Mouse (Mus musculus): ENCODE data around the gene Rpap3. TPM values are rescaled to one million over a fixed set of nuclear protein-coding genes. Genes with fewer than 3 reads are reported as not detected.

The Rpap3 gene
- polyA plus RNA-seq, 1 experiment: 11.7 TPM

GRCm38 (mm10) chr15:97667437-97667836 is 38.2 kb downstream of the Rpap3 start:
- TF ChIP-seq MAX (IDR thresholded peaks at IDR 0.05; ENCODE audit: low read depth): no peak
- TF ChIP-seq CEBPB (IDR thresholded peaks at IDR 0.05; ENCODE audit: insufficient read depth, poor library complexity, severe bottlenecking): no peak
- no peak for TF ChIP-seq E2F4 (IDR thresholded peaks at IDR 0.05; ENCODE audit: insufficient read depth)
- no peak for TF ChIP-seq SRF (IDR thresholded peaks at IDR 0.05; ENCODE audit: control insufficient read depth, insufficient read length, low read depth)
- no peak for TF ChIP-seq USF1 (IDR thresholded peaks at IDR 0.05; ENCODE audit: low read depth)
- TF ChIP-seq MYOD1 (IDR thresholded peaks at IDR 0.05; ENCODE audit: control insufficient read depth in 1 of 3, insufficient read length in 2 of 3, low read depth in 2 of 3): no peak
- no peak for TF ChIP-seq POLR2AphosphoS2 (IDR thresholded peaks at IDR 0.05; ENCODE audit: insufficient read length, low read depth)
- TF ChIP-seq POLR2A (IDR thresholded peaks at IDR 0.05; ENCODE audit: insufficient read length, low read depth): no peak
- TF ChIP-seq REST (IDR thresholded peaks at IDR 0.05; ENCODE audit: insufficient read depth, insufficient read length): no peak
- no peak for TF ChIP-seq TCF12 (IDR thresholded peaks at IDR 0.05; ENCODE audit: insufficient read depth, poor library complexity, severe bottlenecking)
- TF ChIP-seq MYOG (IDR thresholded peaks at IDR 0.05; ENCODE audit: control insufficient read depth in 1 of 3, insufficient read depth in 1 of 3, insufficient read length in 2 of 3, low read depth in 2 of 3): no peak
- no peak for TF ChIP-seq TCF3 (IDR thresholded peaks at IDR 0.05; ENCODE audit: insufficient read length, low read depth)
- no peaks in the 10 kb centered on the region for H3K79me2 ChIP-seq (ENCODE audit: control insufficient read depth, insufficient read depth)
- peak overlapping the region; percentile 45 for H3K4me2 ChIP-seq (ENCODE audit: low read depth)
- H3K27me3 ChIP-seq (ENCODE audit: control insufficient read depth, insufficient read depth, insufficient read length): no peaks in the 10 kb centered on the region
- no peaks in the 10 kb centered on the region for H3K36me3 ChIP-seq (ENCODE audit: control insufficient read depth, insufficient read depth)
- H3K4me3 ChIP-seq: no peak overlapping the region
- H3ac ChIP-seq (ENCODE audit: control insufficient read depth, insufficient read length): no peak overlapping the region

- Histone ChIP-seq H3K4me3 (no peak overlapping the region), H3K4me2 (ENCODE audit: low read depth) (no peak overlapping the region), H3K36me3 (ENCODE audit: control insufficient read depth, insufficient read depth) (no peaks in the 10 kb centered on the region), H3K79me2 (ENCODE audit: control insufficient read depth, insufficient read depth) (no peaks in the 10 kb centered on the region), H3ac (ENCODE audit: control insufficient read depth, insufficient read length) (no peak overlapping the region), H3K27me3 (ENCODE audit: control insufficient read depth, insufficient read depth, insufficient read length) (no peaks in the 10 kb centered on the region)
- TF ChIP-seq CEBPB (IDR thresholded peaks at IDR 0.05; ENCODE audit: insufficient read depth, poor library complexity, severe bottlenecking): no peak
- TF ChIP-seq MYOD1 (IDR thresholded peaks at IDR 0.05; ENCODE audit: control insufficient read depth in 1 of 3, insufficient read length in 2 of 3, low read depth in 2 of 3): no peak
- TF ChIP-seq E2F4 (IDR thresholded peaks at IDR 0.05; ENCODE audit: insufficient read depth): no peak
- no peak for TF ChIP-seq USF1 (IDR thresholded peaks at IDR 0.05; ENCODE audit: low read depth)
- no peak for TF ChIP-seq TCF3 (IDR thresholded peaks at IDR 0.05; ENCODE audit: insufficient read length, low read depth)
- no peak for TF ChIP-seq SRF (IDR thresholded peaks at IDR 0.05; ENCODE audit: control insufficient read depth, insufficient read length, low read depth)
- TF ChIP-seq MAX (IDR thresholded peaks at IDR 0.05; ENCODE audit: low read depth): no peak
- TF ChIP-seq TCF12 (IDR thresholded peaks at IDR 0.05; ENCODE audit: insufficient read depth, poor library complexity, severe bottlenecking): no peak
- TF ChIP-seq POLR2A (IDR thresholded peaks at IDR 0.05; ENCODE audit: insufficient read length, low read depth): no peak
- TF ChIP-seq REST (IDR thresholded peaks at IDR 0.05; ENCODE audit: insufficient read depth, insufficient read length): no peak
- no peak for TF ChIP-seq MYOG (IDR thresholded peaks at IDR 0.05; ENCODE audit: control insufficient read depth in 1 of 3, insufficient read depth in 1 of 3, insufficient read length in 2 of 3, low read depth in 2 of 3)
- TF ChIP-seq POLR2AphosphoS2 (IDR thresholded peaks at IDR 0.05; ENCODE audit: insufficient read length, low read depth): no peak
Observed at GRCm38 (mm10) chr15:97666457-97666770, 39.2 kb downstream of the Rpap3 start.

GRCm38 (mm10) chr15:97665770-97666456 is 39.7 kb downstream of the Rpap3 start:
- Histone ChIP-seq H3K36me3 (ENCODE audit: control insufficient read depth, insufficient read depth) (no peaks in the 10 kb centered on the region), H3K4me3 (no peak overlapping the region), H3K79me2 (ENCODE audit: control insufficient read depth, insufficient read depth) (no peaks in the 10 kb centered on the region), H3K4me2 (ENCODE audit: low read depth) (no peak overlapping the region), H3K27me3 (ENCODE audit: control insufficient read depth, insufficient read depth, insufficient read length) (no peaks in the 10 kb centered on the region), H3ac (ENCODE audit: control insufficient read depth, insufficient read length) (no peak overlapping the region)
- TF ChIP-seq REST (IDR thresholded peaks at IDR 0.05; ENCODE audit: insufficient read depth, insufficient read length): no peak
- no peak for TF ChIP-seq CEBPB (IDR thresholded peaks at IDR 0.05; ENCODE audit: insufficient read depth, poor library complexity, severe bottlenecking)
- TF ChIP-seq E2F4 (IDR thresholded peaks at IDR 0.05; ENCODE audit: insufficient read depth): no peak
- no peak for TF ChIP-seq MAX (IDR thresholded peaks at IDR 0.05; ENCODE audit: low read depth)
- no peak for TF ChIP-seq USF1 (IDR thresholded peaks at IDR 0.05; ENCODE audit: low read depth)
- TF ChIP-seq SRF (IDR thresholded peaks at IDR 0.05; ENCODE audit: control insufficient read depth, insufficient read length, low read depth): no peak
- no peak for TF ChIP-seq POLR2AphosphoS2 (IDR thresholded peaks at IDR 0.05; ENCODE audit: insufficient read length, low read depth)
- TF ChIP-seq TCF3 (IDR thresholded peaks at IDR 0.05; ENCODE audit: insufficient read length, low read depth): no peak
- no peak for TF ChIP-seq TCF12 (IDR thresholded peaks at IDR 0.05; ENCODE audit: insufficient read depth, poor library complexity, severe bottlenecking)
- no peak for TF ChIP-seq MYOG (IDR thresholded peaks at IDR 0.05; ENCODE audit: control insufficient read depth in 1 of 3, insufficient read depth in 1 of 3, insufficient read length in 2 of 3, low read depth in 2 of 3)
- no peak for TF ChIP-seq MYOD1 (IDR thresholded peaks at IDR 0.05; ENCODE audit: control insufficient read depth in 1 of 3, insufficient read length in 2 of 3, low read depth in 2 of 3)
- no peak for TF ChIP-seq POLR2A (IDR thresholded peaks at IDR 0.05; ENCODE audit: insufficient read length, low read depth)

GRCm38 (mm10) chr15:97664981-97665668 is 40.5 kb downstream of the Rpap3 start:
- TF ChIP-seq REST (IDR thresholded peaks at IDR 0.05; ENCODE audit: insufficient read depth, insufficient read length) (no peak), TCF12 (IDR thresholded peaks at IDR 0.05; ENCODE audit: insufficient read depth, poor library complexity, severe bottlenecking) (no peak), MYOD1 (IDR thresholded peaks at IDR 0.05; ENCODE audit: control insufficient read depth in 1 of 3, insufficient read length in 2 of 3, low read depth in 2 of 3) (no peak), TCF3 (IDR thresholded peaks at IDR 0.05; ENCODE audit: insufficient read length, low read depth) (no peak), USF1 (IDR thresholded peaks at IDR 0.05; ENCODE audit: low read depth) (no peak), POLR2A (IDR thresholded peaks at IDR 0.05; ENCODE audit: insufficient read length, low read depth) (no peak), MYOG (IDR thresholded peaks at IDR 0.05; ENCODE audit: control insufficient read depth in 1 of 3, insufficient read depth in 1 of 3, insufficient read length in 2 of 3, low read depth in 2 of 3) (no peak), E2F4 (IDR thresholded peaks at IDR 0.05; ENCODE audit: insufficient read depth) (no peak), SRF (IDR thresholded peaks at IDR 0.05; ENCODE audit: control insufficient read depth, insufficient read length, low read depth) (no peak)
- Histone ChIP-seq H3K4me2 (ENCODE audit: low read depth) (no peak overlapping the region), H3K36me3 (ENCODE audit: control insufficient read depth, insufficient read depth) (no peaks in the 10 kb centered on the region), H3ac (ENCODE audit: control insufficient read depth, insufficient read length) (no peak overlapping the region), H3K79me2 (ENCODE audit: control insufficient read depth, insufficient read depth) (no peaks in the 10 kb centered on the region), H3K4me3 (no peak overlapping the region), H3K27me3 (ENCODE audit: control insufficient read depth, insufficient read depth, insufficient read length) (no peaks in the 10 kb centered on the region)

All from myocyte (in vitro differentiated cells).